Mouse (Mus musculus) brown adipose tissue, adult 24 weeks (tissue): Measurements from ENCODE around the gene Col24a1. TPM values are rescaled to one million over a fixed set of nuclear protein-coding genes. Genes with fewer than 3 reads are reported as not detected.

Experiments
- H3K27ac ChIP-seq: fragments of 200-500 bp; replicated peaks from 2 replicates; pipeline ENCODE4 v1.5.1; 2012; ENCODE audit warnings: low read depth, mild to moderate bottlenecking, low read length
- H3K4me1 ChIP-seq: fragments of 200-500 bp; 2 replicates; pipeline ENCODE4 v1.6.1; 2012; ENCODE audit warnings: low read length, mixed read lengths; ENCODE audit not compliant: control insufficient read depth, insufficient read depth, insufficient read length
- H3K4me3 ChIP-seq: fragments of 200-500 bp; 2 replicates; pipeline ENCODE4 v1.5.1; 2012; ENCODE audit warnings: low read depth, mild to moderate bottlenecking, low read length, moderate library complexity; ENCODE audit not compliant: insufficient read depth
- polyA plus RNA-seq: library from polyadenylated mRNA; stranded (reverse); fragments of >200 nt; gene quantifications from 2 replicates; pipeline ENCODE4 v1.2.4, GENCODE M21; 2012; ENCODE audit not compliant: missing spikeins, insufficient read depth, insufficient read length

Col24a1 gene
- polyA plus RNA-seq, 1 experiment, result not detected

GRCm38 (mm10) chr3:145548441-145549415 lies 256.5 kb downstream of the Col24a1 start:
- Histone ChIP-seq H3K27ac (no peak overlapping the region), H3K4me1 (no peaks in the 10 kb centered on the region), H3K4me3 (no peak overlapping the region)

GRCm38 (mm10) chr3:145550216-145550615 lies 257.9 kb downstream of the Col24a1 start:
- Histone ChIP-seq H3K27ac (no peak overlapping the region), H3K4me1 (no peaks in the 10 kb centered on the region), H3K4me3 (no peak overlapping the region)

- Histone ChIP-seq H3K4me3 (no peak overlapping the region), H3K27ac (no peak overlapping the region), H3K4me1 (no peaks in the 10 kb centered on the region)
Measured at GRCm38 (mm10) chr3:145554388-145554787, 262.1 kb downstream of the Col24a1 start.

- H3K4me1 ChIP-seq, result no peaks in the 10 kb centered on the region
- no peak overlapping the region for H3K4me3 ChIP-seq
- H3K27ac ChIP-seq, result no peak overlapping the region
Measured at GRCm38 (mm10) chr3:145556206-145556605, 263.9 kb downstream of the Col24a1 start.

- H3K4me1 ChIP-seq, result no peaks in the 10 kb centered on the region
- no peak overlapping the region for H3K27ac ChIP-seq
- H3K4me3 ChIP-seq, result no peak overlapping the region
Measured at GRCm38 (mm10) chr3:145559675-145560074, 267.4 kb downstream of the Col24a1 start.

GRCm38 (mm10) chr3:145560117-145560516 lies 267.8 kb downstream of the Col24a1 start:
- Histone ChIP-seq H3K4me1 (no peaks in the 10 kb centered on the region), H3K27ac (no peak overlapping the region), H3K4me3 (no peak overlapping the region)

- Histone ChIP-seq H3K27ac (no peak overlapping the region), H3K4me1 (peaks cover 4% of the 10 kb centered on the region), H3K4me3 (no peak overlapping the region)
Measured at GRCm38 (mm10) chr3:145574468-145574867, 282.2 kb downstream of the Col24a1 start.

- Histone ChIP-seq H3K27ac (no peak overlapping the region), H3K4me3 (no peak overlapping the region), H3K4me1 (peaks cover 4% of the 10 kb centered on the region)
Measured at GRCm38 (mm10) chr3:145575340-145575739, 283.1 kb downstream of the Col24a1 start.

GRCm38 (mm10) chr3:145575743-145576481 lies 283.6 kb downstream of the Col24a1 start, which contains the start of gene Znhit6:
Gene Znhit6 (plus strand): TSS chr3:145576205.
- Histone ChIP-seq H3K27ac (no peak within 1 kb of the TSS), H3K4me1 (peaks cover 4% of the 10 kb centered on the region), H3K4me3 (peak within 1 kb of the TSS; percentile 81)

GRCm38 (mm10) chr3:145576482-145576822 lies 284.2 kb downstream of the Col24a1 start:
- peaks cover 4% of the 10 kb centered on the region for H3K4me1 ChIP-seq
- H3K27ac ChIP-seq, result no peak overlapping the region
- peak overlapping the region; percentile 81 for H3K4me3 ChIP-seq

- Histone ChIP-seq H3K4me1 (peaks cover 4% of the 10 kb centered on the region), H3K4me3 (peak overlapping the region; percentile 81), H3K27ac (no peak overlapping the region)
Measured at GRCm38 (mm10) chr3:145576876-145577275, 284.6 kb downstream of the Col24a1 start.

- no peak overlapping the region for H3K27ac ChIP-seq
- no peak overlapping the region for H3K4me3 ChIP-seq
- no peaks in the 10 kb centered on the region for H3K4me1 ChIP-seq
Measured at GRCm38 (mm10) chr3:145583043-145583442, 290.8 kb downstream of the Col24a1 start.

GRCm38 (mm10) chr3:145583522-145584200 lies 291.4 kb downstream of the Col24a1 start:
- Histone ChIP-seq H3K4me1 (no peaks in the 10 kb centered on the region), H3K4me3 (no peak overlapping the region), H3K27ac (no peak overlapping the region)

GRCm38 (mm10) chr3:145590562-145590961 lies 298.3 kb downstream of the Col24a1 start:
- H3K27ac ChIP-seq, result no peak overlapping the region
- H3K4me3 ChIP-seq, result no peak overlapping the region
- no peaks in the 10 kb centered on the region for H3K4me1 ChIP-seq
